ENCODE assay signal across 1 mouse cellular context in the genomic region with DNA sequence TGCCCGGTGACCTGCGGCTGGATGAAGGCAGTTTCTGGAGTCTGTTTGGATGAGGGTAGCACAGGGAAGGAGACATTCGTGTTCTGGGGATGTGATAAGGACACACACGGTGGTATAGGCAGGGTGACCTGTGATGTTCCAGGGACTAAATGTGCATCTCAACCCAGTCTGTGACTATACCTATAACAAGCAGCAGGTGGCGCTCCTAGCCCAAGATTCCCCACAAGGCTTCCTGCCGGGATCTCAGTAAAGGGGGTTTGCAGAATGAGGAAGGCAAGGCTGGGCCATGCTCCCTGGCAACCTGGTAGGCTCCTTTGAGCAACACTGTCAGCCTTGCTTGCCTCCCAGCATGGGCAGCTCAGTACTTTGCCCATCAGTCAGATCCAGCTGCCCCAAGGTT.
TF ChIP-seq lines count a peak whose summit lies in the region.

No protein-coding gene starts in this region.

TF ChIP-seq in MEL, 35 proteins besides CTCF, POLR2A, EP300 and RAD21 (continued from another document):
- TF ChIP-seq KAT2A (conservative IDR thresholded peaks at IDR 0.05; ENCODE audit: low read depth, low read length) (no peak), NELFE (IDR thresholded peaks at IDR 0.05; ENCODE audit: low read depth, low read length) (no peak), RCOR1 (IDR thresholded peaks at IDR 0.05; ENCODE audit: low read depth, low read length) (no peak)
